8 mouse cellular contexts compared by ENCODE assay signal in genomic region chr9:110716775-110717174, GRCm38 (mm10). TPM values are rescaled to one million over a fixed set of nuclear protein-coding genes. Genes with fewer than 3 reads are reported as not detected.
DNase-seq lines count a peak whose midpoint lies in the region; ATAC-seq lines count a peak whose summit lies in the region.

No protein-coding gene starts in this region.

- peak; percentile 58; the same call in 1 of the 2 replicates for ATAC-seq in cerebellum, adult (ENCODE audit: insufficient number of reproducible peaks, low FRiP score, low TSS enrichment)
- peak; percentile 47; the same call in 1 of the 2 replicates for ATAC-seq in erythroblast, adult 5-6 weeks (replicated peaks; ENCODE audit: low FRiP score, poor library complexity, severe bottlenecking)
- ATAC-seq in hindbrain, embryonic 12.5 days (ENCODE audit: low FRiP score), result peak; percentile 67
- peak; percentile 62 for ATAC-seq in lung, embryonic 16.5 days (ENCODE audit: low read depth)

- H3K4me1 ChIP-seq in hindbrain, embryonic 12.5 days, result 0 out of 2 replicates have a peak, but pooled peaks cover 5% of the 10 kb centered on the region
- no peaks in the 10 kb centered on the region for H3K4me1 ChIP-seq in lung, embryonic 16.5 days (replicated peaks; ENCODE audit: control insufficient read depth, insufficient read depth, low read length)

- no peak overlapping the region for H3K9ac ChIP-seq in hindbrain, embryonic 12.5 days
- H3K9ac ChIP-seq in lung, embryonic 16.5 days (ENCODE audit: low read length), result no peak overlapping the region

- peaks cover 35% of the 10 kb centered on the region for H3K36me3 ChIP-seq in hindbrain, embryonic 12.5 days
- peaks cover 9% of the 10 kb centered on the region for H3K36me3 ChIP-seq in lung, embryonic 16.5 days (ENCODE audit: control insufficient read depth, insufficient read depth, low read length)

- H3K27ac ChIP-seq in hindbrain, embryonic 12.5 days, result no peak overlapping the region
- no peak overlapping the region for H3K27ac ChIP-seq in lung, embryonic 16.5 days (ENCODE audit: low read length)

- H3K27me3 ChIP-seq in hindbrain, embryonic 12.5 days, result no peaks in the 10 kb centered on the region
- H3K27me3 ChIP-seq in lung, embryonic 16.5 days (ENCODE audit: control insufficient read depth, insufficient read depth, low read depth, low read length), result no peaks in the 10 kb centered on the region

- H3K9me3 ChIP-seq in hindbrain, embryonic 12.5 days (replicated peaks), result no peaks in the 10 kb centered on the region
- no peaks in the 10 kb centered on the region for H3K9me3 ChIP-seq in lung, embryonic 16.5 days (ENCODE audit: control insufficient read depth, low read length)

- WGBS in hindbrain, embryonic 12.5 days, result 28% methylated on average over 4 of the region's 4 CpGs
- 27% methylated on average over 4 of the region's 4 CpGs for WGBS in lung, embryonic 16.5 days

- H3K4me2 ChIP-seq in hindbrain, embryonic 12.5 days (replicated peaks), result no peak overlapping the region
- H3K4me2 ChIP-seq in lung, embryonic 16.5 days (ENCODE audit: low read depth, low read length), result no peak overlapping the region

- no peak overlapping the region for H3K4me3 ChIP-seq in hindbrain, embryonic 12.5 days
- H3K4me3 ChIP-seq in lung, embryonic 16.5 days (ENCODE audit: low read length), result no peak overlapping the region

- DNase-seq in cerebellum, adult 11 months, result no peak
- peak; percentile 64 for DNase-seq in adrenal gland, postnatal 10 days
- peak; percentile 73 to 80 for DNase-seq in layer of hippocampus, postnatal 10 days (ENCODE audit: low spot score in 2 of 2)
- DNase-seq in right cerebral cortex, adult 18-20 months, result peak; percentile 63

RNA-seq across cellular contexts. Expression of gene Myl3, which starts 24.9 kb away (rescaled TPM):
- 10 to 100 TPM; 10.6 to 78.0 TPM for total RNA-seq in adrenal gland, postnatal 10 days (2021)
- total RNA-seq in erythroblast, adult 5-6 weeks (2015; ENCODE audit: low replicate concordance), result not detected in 2 replicates
- total RNA-seq in erythroblast, adult 5-6 weeks (2017; ENCODE audit: low replicate concordance), result not detected in 2 replicates
- polyA plus RNA-seq in hindbrain, embryonic 12.5 days (2016; fragmentation: Nextera tagmentation; extraction: Ambion mirVana), result 2.0 TPM in 2 replicates
- total RNA-seq in layer of hippocampus, postnatal 10 days (2021), result under 1 TPM; 0.49 to 0.75 TPM
- polyA plus RNA-seq in lung, embryonic 16.5 days (2015; fragmentation: Nextera tagmentation; extraction: Ambion mirVana), result 10.6 and 13.9 TPM in 2 replicates

RNA-seq across cellular contexts. Expression of gene Pth1r, which starts 30.2 kb away (rescaled TPM):
- 10 to 100 TPM; 13.4 to 13.9 TPM for total RNA-seq in adrenal gland, postnatal 10 days (2021)
- not detected in 2 replicates for total RNA-seq in erythroblast, adult 5-6 weeks (2015; ENCODE audit: low replicate concordance)
- total RNA-seq in erythroblast, adult 5-6 weeks (2017; ENCODE audit: low replicate concordance), result not detected in 2 replicates
- 44.3 and 52.4 TPM in 2 replicates for polyA plus RNA-seq in hindbrain, embryonic 12.5 days (2016; fragmentation: Nextera tagmentation; extraction: Ambion mirVana)
- total RNA-seq in layer of hippocampus, postnatal 10 days (2021), result 1 to 10 TPM; 6.7 to 7.6 TPM
- 60.3 and 61.6 TPM in 2 replicates for polyA plus RNA-seq in lung, embryonic 16.5 days (2015; fragmentation: Nextera tagmentation; extraction: Ambion mirVana)

Comparison
In these comparisons a context has a peak if more than half of its experiments do, and no peak if none do; other contexts are left out.
1. RNA of gene Myl3, which starts 24.9 kb away (total RNA-seq): 10.6 to 78.0 TPM in adrenal gland, postnatal 10 days; 0.49 to 0.75 TPM in layer of hippocampus, postnatal 10 days and not detected in erythroblast, adult 5-6 weeks; every median in the first group is over 4 times any median in the second.
2. RNA of gene Pth1r, which starts 30.2 kb away (total RNA-seq): 13.4 to 13.9 TPM in adrenal gland, postnatal 10 days and 6.7 to 7.6 TPM in layer of hippocampus, postnatal 10 days; not detected in erythroblast, adult 5-6 weeks; every median in the first group is over 4 times any median in the second.
3. Peak in every context shown above with its lines, with median percentiles within 50 percentile points of each other: ATAC-seq.